Mouse (Mus musculus) forebrain, embryonic 16.5 days (tissue): ENCODE data around the gene Clca4a. TPM values are rescaled to one million over a fixed set of nuclear protein-coding genes. Genes with fewer than 3 reads are reported as not detected.

Experiments
- ATAC-seq: fragments of 200-750 bp; cut with Nextera tagmentation; 2 replicates; pipeline ENCODE4 v1.8.0; 2017; ENCODE audit warnings: mild to moderate bottlenecking, moderate library complexity
- H3K27ac ChIP-seq: fragments of 300-500 bp; sonication (generic); 2 replicates; pipeline ENCODE4 v1.5.1; 2014; ENCODE audit warnings: low read length, control low read depth
- H3K27me3 ChIP-seq: fragments of 300-500 bp; sonication (generic); replicated peaks from 2 replicates; pipeline ENCODE4 v1.6.1; 2014; ENCODE audit warnings: low read length; ENCODE audit not compliant: control insufficient read depth, insufficient read depth
- H3K36me3 ChIP-seq: fragments of 300-500 bp; sonication (generic); 2 replicates; pipeline ENCODE4 v1.6.1; 2014; ENCODE audit not compliant: control insufficient read depth, insufficient read depth
- H3K4me1 ChIP-seq: fragments of 300-500 bp; sonication (generic); replicated peaks from 2 replicates; pipeline ENCODE4 v1.6.1; 2014; ENCODE audit warnings: low read length; ENCODE audit not compliant: control insufficient read depth, insufficient read depth
- H3K4me2 ChIP-seq: fragments of 300-500 bp; sonication (generic); 2 replicates; pipeline ENCODE4 v1.6.1; 2014; ENCODE audit warnings: mild to moderate bottlenecking, low read length, control low read depth
- H3K4me3 ChIP-seq: fragments of 300-500 bp; sonication (generic); replicated peaks from 2 replicates; pipeline ENCODE4 v1.5.1; 2014; ENCODE audit warnings: mild to moderate bottlenecking, low read length, control low read depth
- H3K9ac ChIP-seq: fragments of 300-500 bp; sonication (generic); replicated peaks from 2 replicates; pipeline ENCODE4 v1.6.1; 2014; ENCODE audit warnings: low read depth, low read length, control low read depth
- H3K9me3 ChIP-seq: fragments of 300-500 bp; sonication (generic); 2 replicates; pipeline ENCODE4 v1.6.1; 2016; ENCODE audit warnings: low read length; ENCODE audit not compliant: control insufficient read depth
- WGBS: fragments of 180-500 bp; shearing (Covaris S2); extraction: QIAGEN DNeasy Blood & Tissue Kit; methylation state at CpG from one replicate; pipeline ENCODE4 v1.1.7; 2014; 5-methylcytosine and 5-hydroxymethylcytosine counted together
- polyA plus RNA-seq: library from polyadenylated mRNA; unstranded; fragments of >200 nt; fragmentation: Nextera tagmentation; extraction: Ambion mirVana; gene quantifications from 2 replicates; pipeline ENCODE4 v1.2.1, GENCODE M21; 2015

Gene Clca4a
- polyA plus RNA-seq, result not detected in 2 replicates

- no peak within 1 kb of the TSS for H3K4me3 ChIP-seq
- no peak within 1 kb of the TSS for H3K4me2 ChIP-seq
- H3K9me3 ChIP-seq, result no peaks in the 10 kb centered on the region
- H3K36me3 ChIP-seq, result no peaks in the 10 kb centered on the region
- no peaks in the 10 kb centered on the region for H3K4me1 ChIP-seq
- no peak for ATAC-seq
- no peak within 1 kb of the TSS for H3K27ac ChIP-seq
- H3K27me3 ChIP-seq, result no peaks in the 10 kb centered on the region
- no peak within 1 kb of the TSS for H3K9ac ChIP-seq
These were observed at the start of gene Clca4a for GRCm38 (mm10) chr3:144974945-144975344. Clca4a (minus strand) TSS chr3:144975045.

- H3K4me3 ChIP-seq, result no peak overlapping the region
- H3K9ac ChIP-seq, result no peak overlapping the region
- H3K27me3 ChIP-seq, result no peaks in the 10 kb centered on the region
- no peak for ATAC-seq
- no peaks in the 10 kb centered on the region for H3K36me3 ChIP-seq
- no peak overlapping the region for H3K4me2 ChIP-seq
- 44% methylated on average over 3 of the region's 3 CpGs for WGBS
- no peaks in the 10 kb centered on the region for H3K4me1 ChIP-seq
- no peak overlapping the region for H3K27ac ChIP-seq
- H3K9me3 ChIP-seq, result no peaks in the 10 kb centered on the region
These were observed 43.0 kb upstream of the Clca4a start for GRCm38 (mm10) chr3:145017807-145018206.

GRCm38 (mm10) chr3:145004422-145004821, 29.6 kb upstream of the Clca4a start:
- Histone ChIP-seq H3K27me3 (no peaks in the 10 kb centered on the region), H3K4me3 (no peak overlapping the region), H3K36me3 (no peaks in the 10 kb centered on the region), H3K27ac (no peak overlapping the region), H3K9ac (no peak overlapping the region), H3K4me2 (no peak overlapping the region), H3K9me3 (no peaks in the 10 kb centered on the region), H3K4me1 (no peaks in the 10 kb centered on the region)
- 36% methylated on average over 5 of the region's 5 CpGs for WGBS
- no peak for ATAC-seq

GRCm38 (mm10) chr3:145000912-145001311, 26.1 kb upstream of the Clca4a start:
- Histone ChIP-seq H3K9ac (no peak overlapping the region), H3K36me3 (no peaks in the 10 kb centered on the region), H3K4me2 (no peak overlapping the region), H3K27me3 (no peaks in the 10 kb centered on the region), H3K4me3 (no peak overlapping the region), H3K27ac (no peak overlapping the region), H3K9me3 (no peaks in the 10 kb centered on the region), H3K4me1 (no peaks in the 10 kb centered on the region)
- 85% methylated on average over 1 of the region's 1 CpGs for WGBS
- no peak for ATAC-seq

GRCm38 (mm10) chr3:144993055-144993454, 18.2 kb upstream of the Clca4a start:
- Histone ChIP-seq H3K4me2 (no peak overlapping the region), H3K4me3 (no peak overlapping the region), H3K27ac (no peak overlapping the region), H3K9me3 (no peaks in the 10 kb centered on the region), H3K4me1 (no peaks in the 10 kb centered on the region), H3K36me3 (no peaks in the 10 kb centered on the region), H3K27me3 (no peaks in the 10 kb centered on the region), H3K9ac (no peak overlapping the region)
- WGBS, result 88% methylated on average over 5 of the region's 5 CpGs
- no peak for ATAC-seq

- Histone ChIP-seq H3K27me3 (no peaks in the 10 kb centered on the region), H3K4me3 (no peak overlapping the region), H3K9me3 (no peaks in the 10 kb centered on the region), H3K9ac (no peak overlapping the region), H3K27ac (no peak overlapping the region), H3K36me3 (no peaks in the 10 kb centered on the region), H3K4me1 (no peaks in the 10 kb centered on the region), H3K4me2 (no peak overlapping the region)
- no peak for ATAC-seq
These were observed 17.8 kb upstream of the Clca4a start for GRCm38 (mm10) chr3:144992618-144993017.

- Histone ChIP-seq H3K4me3 (no peak overlapping the region), H3K27me3 (no peaks in the 10 kb centered on the region), H3K4me2 (no peak overlapping the region), H3K9ac (no peak overlapping the region), H3K9me3 (no peaks in the 10 kb centered on the region), H3K36me3 (no peaks in the 10 kb centered on the region), H3K4me1 (no peaks in the 10 kb centered on the region), H3K27ac (no peak overlapping the region)
- WGBS, result 78% methylated on average over 5 of the region's 5 CpGs
- no peak for ATAC-seq
These were observed 11.0 kb upstream of the Clca4a start for GRCm38 (mm10) chr3:144985890-144986289.

GRCm38 (mm10) chr3:144980551-144980950, 5.7 kb upstream of the Clca4a start:
- Histone ChIP-seq H3K4me2 (no peak overlapping the region), H3K9ac (no peak overlapping the region), H3K4me1 (no peaks in the 10 kb centered on the region), H3K9me3 (no peaks in the 10 kb centered on the region), H3K4me3 (no peak overlapping the region), H3K36me3 (no peaks in the 10 kb centered on the region), H3K27ac (no peak overlapping the region), H3K27me3 (no peaks in the 10 kb centered on the region)
- WGBS, result 89% methylated on average over 6 of the region's 6 CpGs
- no peak for ATAC-seq

- H3K36me3 ChIP-seq, result no peaks in the 10 kb centered on the region
- H3K27ac ChIP-seq, result no peak overlapping the region
- WGBS, result 3% methylated on average over 4 of the region's 4 CpGs
- no peak overlapping the region for H3K4me2 ChIP-seq
- no peaks in the 10 kb centered on the region for H3K27me3 ChIP-seq
- H3K4me3 ChIP-seq, result no peak overlapping the region
- H3K4me1 ChIP-seq, result no peaks in the 10 kb centered on the region
- no peaks in the 10 kb centered on the region for H3K9me3 ChIP-seq
- no peak for ATAC-seq
- H3K9ac ChIP-seq, result no peak overlapping the region
These were observed 2.8 kb upstream of the Clca4a start for GRCm38 (mm10) chr3:144977631-144978030.

- Histone ChIP-seq H3K4me2 (no peak overlapping the region), H3K27ac (no peak overlapping the region), H3K9me3 (no peaks in the 10 kb centered on the region), H3K4me1 (no peaks in the 10 kb centered on the region), H3K9ac (no peak overlapping the region), H3K4me3 (no peak overlapping the region), H3K27me3 (no peaks in the 10 kb centered on the region), H3K36me3 (no peaks in the 10 kb centered on the region)
- no peak for ATAC-seq
- WGBS, result 38% methylated on average over 1 of the region's 1 CpGs
These were observed 1.2 kb upstream of the Clca4a start for GRCm38 (mm10) chr3:144976091-144976490.
